Mouse (Mus musculus) A20 (cell line): ENCODE data around the gene Sec16b.
A peak's percentile ranks its signal among the peaks of the same experiment; 100 is the strongest.

Experiments
- DNase-seq: peaks from one replicate; pipeline ENCODE4 v3.0.0-alpha.2; 2011; ENCODE audit warnings: low read depth, low spot score

Sec16b gene

DNA sequence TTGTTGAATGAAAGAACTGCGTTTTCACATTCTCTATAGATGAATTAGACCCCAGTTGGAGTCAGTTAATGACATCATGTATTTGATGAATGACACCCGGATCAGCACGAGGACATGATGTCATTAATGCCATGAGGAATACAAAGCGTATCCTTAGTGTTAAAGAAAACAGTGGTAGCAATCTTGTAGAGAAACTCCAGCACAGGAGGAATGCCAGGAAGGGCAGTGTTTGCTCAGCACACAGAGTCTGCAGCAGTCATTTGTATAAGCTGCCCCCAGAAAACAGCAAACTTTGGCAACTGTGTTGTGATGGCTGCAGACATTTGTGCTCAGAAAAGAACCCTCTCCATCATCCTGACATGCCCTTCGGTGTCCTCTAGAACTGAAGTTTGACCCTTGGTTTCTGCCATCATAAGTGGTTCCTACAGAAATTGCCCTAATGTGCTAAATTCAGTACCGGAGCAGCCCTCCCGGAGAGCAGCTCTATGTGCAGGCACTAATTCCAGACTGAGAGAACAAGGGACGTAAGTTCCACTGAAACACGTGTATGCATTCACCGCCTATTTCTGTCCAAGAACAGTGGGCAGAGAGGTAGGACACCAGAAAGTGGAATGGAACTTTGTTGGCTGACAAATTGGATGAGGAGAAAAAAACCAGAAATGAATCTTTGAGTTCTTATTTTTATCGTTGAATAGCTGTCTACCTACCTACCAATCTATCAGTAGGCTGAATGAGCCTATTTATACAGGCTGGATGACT is 6.3 kb downstream of the Sec16b start:
- no peak for DNase-seq

DNA sequence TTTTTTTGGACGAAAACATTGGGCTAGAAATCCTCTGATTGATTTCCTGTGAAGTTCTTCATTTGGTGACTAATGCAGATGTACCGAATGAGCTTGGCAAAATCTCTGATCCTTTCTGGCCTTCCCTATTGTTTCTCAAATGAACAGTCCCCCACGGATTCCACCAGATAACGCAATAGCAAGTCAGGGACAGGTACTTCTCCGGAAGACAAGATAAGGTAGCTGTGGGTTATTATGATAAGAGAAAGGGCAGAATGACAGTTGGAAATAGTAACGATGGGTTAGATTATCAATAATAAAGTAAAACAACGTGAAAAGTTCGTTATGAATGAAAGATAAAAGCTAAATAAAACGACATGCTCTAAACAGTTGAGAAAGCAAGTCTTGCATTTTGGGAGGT is 7.0 kb downstream of the Sec16b start:
- DNase-seq = no peak

DNA sequence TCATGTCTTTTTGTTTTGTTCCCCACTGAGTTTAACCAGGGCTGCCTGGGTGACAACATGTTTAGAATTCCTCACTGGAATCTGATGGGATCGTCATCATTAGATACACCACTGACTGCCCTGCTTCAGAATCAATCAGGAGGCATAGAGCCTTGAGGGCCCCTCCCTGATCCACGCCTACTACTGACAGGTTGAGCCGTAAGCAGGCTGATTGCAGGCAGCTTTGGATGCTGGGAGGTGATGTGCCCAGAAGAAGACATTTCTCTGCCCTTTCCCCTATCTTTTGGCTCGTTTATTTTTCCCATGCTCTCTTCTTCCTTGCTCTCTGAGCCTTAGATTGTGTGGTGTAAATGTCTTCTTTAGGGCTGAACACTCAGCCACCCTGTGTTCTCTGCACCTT is 7.8 kb downstream of the Sec16b start:
- DNase-seq = no peak

DNA sequence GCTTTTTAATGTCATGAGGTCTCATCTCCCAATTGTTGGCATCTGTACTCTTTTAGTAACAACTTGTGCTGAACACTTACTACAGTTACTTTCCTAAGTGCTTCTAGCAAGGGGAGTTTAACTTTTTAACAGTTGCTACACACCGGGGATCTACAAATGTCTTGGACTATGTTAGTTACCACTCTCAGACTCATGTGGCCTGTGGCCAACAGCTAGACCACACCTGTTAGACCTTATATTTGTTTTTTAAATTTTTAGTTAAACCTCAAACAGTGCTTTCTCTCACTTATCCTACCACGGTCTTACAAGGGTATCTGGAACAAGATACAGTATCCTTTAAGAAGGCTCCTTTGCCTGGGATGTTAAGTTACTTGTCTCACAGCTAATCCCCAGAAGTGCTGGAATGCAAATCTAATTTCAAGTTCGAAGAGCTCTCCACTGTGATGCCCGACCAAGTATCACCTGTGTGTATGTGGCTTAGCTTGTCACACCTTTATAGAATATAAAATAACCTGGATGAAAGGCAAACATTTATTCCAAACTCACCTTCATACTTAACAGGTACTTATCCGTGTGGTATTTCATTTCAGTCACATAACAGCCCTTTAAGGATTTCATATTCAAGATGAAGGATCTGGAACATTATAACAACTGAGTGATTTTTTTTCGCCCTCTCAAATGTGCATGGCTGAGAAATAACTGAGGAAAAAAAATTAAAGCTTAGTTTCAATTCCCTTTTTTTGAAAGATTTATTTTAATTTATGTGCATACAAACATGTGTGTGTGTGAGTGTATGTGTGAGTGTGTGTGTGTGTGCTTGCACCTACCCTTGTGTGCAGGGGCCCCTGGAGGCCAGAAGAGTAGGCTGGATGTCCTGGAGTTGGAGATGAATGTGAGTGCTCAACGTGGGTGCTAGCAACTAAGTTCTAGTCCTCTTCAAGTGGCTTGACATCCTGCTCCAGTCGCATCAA is 10.6 kb downstream of the Sec16b start:
- peak; percentile 68 for DNase-seq

DNA sequence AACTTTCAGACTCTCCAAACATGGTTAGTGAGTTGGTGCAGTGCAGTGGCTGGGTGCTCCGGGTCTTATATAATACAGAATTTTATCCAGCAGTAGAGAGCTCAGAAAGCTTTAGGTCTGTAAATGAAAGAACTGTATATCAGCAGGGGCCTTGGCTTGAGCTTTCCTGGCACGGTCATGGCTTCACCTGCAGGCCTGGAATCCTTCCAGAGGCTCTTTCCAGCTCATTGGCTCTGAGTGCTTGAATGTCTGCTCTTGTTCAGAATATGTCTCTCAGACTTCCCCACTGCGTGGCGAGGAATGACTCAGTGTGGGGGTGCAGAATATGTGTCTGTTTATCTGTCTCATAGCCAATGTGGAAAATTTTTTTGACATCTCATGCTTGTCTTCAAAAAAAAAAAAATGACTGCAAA is 11.6 kb downstream of the Sec16b start:
- DNase-seq = peak; percentile 67

DNA sequence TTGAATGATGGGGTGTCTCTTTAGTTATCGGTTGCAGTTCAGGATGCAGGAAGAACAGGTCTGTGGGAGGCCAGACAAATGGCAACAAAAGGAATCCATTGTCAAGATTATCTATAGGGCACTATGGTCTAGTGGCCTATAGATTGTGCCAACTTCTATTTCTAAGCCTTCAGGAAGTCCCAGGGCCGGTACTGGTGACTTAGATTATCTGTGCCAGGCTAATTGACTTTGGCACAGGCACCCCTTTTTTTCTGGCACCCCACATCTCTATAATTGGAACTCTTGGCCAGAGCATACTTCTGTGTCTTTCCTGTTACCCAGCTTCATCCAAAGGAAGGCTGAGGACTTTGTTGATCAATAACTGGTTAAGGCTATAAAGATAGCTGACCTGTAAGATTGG is 12.9 kb downstream of the Sec16b start:
- no peak for DNase-seq

DNA sequence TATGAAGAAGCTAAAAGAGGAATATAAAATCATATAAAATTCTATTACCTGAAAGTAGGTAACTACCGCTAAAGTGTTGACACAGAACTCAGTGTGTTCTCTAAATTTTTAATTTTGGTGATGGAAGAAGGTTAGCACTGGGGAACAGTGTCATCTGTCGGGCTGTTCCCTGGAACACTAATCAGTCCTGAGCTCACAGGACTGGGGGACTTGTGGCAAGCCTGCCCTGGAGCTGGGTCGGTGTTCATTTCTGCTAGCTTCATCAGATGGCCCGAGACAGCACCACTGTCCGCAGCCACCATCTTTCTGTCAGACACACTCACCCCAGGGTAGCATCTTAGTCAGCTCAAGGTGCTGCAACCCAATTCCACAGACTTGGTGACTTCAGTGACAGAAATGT is 15.8 kb downstream of the Sec16b start:
- no peak for DNase-seq

DNA sequence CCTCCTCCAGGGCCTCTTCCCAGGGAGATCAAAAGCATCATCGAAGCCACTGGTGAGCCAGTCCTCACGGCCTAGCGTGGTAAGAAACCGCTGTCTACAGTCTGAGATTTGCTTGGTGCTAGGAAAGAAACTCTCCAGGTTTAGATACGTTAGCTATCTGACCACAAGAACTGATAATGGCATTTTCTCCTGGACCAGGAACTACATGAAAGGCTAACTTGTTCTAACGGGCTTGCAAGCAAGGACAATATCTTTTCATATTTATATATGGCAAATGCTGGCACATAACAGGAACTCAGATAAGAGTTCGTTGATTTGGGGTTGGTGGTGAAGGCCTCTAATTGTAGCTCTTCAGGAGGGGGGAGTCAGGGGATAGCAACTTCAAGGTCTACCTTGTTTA is 18.2 kb downstream of the Sec16b start:
- no peak for DNase-seq

DNA sequence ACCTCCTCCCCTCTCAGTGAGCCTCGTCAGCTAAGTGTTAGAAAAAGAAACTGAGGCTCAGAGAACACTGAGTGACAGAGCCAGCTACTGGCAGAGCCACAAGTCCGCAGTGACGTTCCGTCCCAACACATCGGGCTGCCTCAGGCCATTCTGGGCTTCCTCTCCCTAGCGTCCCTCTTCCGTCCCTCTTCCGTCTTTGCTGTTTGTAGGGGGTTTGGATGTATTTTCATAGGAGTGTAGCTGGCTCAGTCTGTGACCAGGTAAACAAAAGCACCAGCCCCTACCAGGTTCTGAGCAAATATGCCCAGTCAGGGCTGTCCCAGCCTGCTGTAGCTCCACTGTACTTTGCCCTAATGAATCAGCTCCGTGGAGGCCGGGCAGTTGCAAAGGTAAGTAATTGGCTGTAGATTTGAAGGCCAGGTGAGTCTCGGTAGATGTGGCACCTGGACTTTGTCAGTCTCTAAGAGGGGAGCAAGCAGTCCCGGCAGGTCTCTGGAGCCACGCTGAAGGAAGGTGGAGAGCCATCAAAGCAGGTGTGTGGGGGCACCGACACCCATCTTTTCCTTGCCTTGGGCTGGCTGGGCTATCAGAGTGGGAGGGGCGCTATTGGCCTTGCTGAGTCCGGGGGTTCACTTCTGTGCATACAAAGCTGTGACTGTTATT is 19.3 kb downstream of the Sec16b start:
- no peak for DNase-seq

DNA sequence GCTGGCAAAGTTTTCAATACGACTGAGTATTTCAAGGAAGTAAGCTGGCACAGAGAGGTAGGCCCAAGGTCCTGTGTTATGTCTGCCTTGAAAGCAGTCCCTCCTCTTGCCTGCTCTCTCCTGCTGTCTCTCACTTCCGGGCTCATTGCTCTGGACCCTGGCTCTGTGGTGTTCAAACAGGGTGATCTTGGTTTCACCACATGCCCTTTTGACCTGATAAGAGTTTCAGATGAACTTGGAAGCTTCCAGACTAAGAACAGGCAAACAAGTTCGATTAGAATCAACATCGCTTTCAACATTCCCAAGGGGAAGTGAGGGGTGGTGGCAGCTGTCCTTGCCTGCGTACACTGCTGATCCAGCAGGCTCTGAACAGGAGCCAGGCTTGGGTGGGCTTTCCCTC is 20.1 kb downstream of the Sec16b start:
- no peak for DNase-seq

DNA sequence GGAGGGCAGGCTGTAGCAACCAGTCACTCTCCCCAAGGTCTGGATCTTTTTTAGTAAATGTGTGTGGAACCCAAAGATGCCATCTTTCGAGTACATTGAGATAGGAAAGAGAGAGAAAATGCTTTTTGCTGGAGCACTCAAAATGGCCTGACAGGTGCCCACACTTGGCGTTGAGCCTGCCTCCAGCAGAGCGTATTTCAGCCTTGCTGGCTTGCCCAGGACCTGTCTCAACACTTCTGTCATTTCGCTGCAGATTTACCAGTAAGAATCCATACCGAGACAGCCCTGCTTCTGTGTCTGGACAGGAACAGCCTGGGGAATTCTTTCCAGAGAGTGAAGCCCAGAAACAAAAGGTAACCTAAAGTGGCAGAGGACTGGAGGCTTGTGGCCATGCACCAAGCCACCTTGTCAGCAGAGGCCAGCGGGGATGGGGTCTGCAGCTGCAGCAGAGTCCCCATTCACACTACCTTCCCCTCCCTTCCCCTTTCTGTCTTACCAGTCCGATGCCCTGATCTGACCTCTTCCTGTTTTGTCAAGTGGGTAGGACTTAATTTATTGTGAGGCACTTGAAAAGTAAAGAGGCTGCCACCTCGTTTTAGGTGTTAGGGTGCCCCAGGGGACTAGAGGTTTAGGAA is 26.4 kb downstream of the Sec16b start:
- peak; percentile 71 for DNase-seq

DNA sequence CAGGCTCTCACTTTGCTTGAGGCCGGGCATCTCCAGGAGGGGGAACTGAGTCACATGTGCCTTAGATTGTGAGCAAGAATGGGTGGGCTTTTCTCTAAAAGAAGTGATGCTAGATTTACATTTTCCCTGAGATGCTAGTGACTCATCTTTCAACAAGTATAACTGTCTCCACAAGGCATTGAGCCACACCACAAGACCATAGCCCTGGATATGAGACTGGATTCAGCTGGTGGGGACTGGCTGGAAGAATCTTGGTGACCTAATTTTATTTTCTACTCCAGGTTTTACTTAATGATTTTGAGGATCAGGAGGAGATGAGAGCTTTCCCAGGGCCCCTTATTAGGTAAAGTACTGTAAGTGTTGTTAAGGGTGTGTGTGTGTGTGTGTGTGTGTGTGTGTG is 29.0 kb downstream of the Sec16b start:
- DNase-seq = no peak

DNA sequence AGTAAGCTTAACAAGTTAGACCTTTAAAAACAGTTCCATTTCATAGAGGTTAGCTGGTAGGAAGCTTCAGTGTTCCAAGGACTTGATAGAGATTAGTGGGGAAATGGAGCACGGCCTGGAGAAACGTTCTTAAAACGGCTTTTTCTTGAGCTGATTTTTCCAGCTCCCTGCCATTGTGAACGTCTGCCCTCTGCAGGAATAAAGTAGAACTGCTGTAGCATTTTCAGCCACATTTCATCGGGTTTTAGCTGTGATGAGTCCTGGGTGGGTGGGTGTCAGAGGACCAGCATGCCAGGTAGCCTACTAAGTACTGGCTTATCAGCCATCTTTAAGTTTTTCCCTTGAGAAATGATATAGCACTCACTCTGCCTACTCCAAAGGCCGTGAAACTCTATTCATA is 29.9 kb downstream of the Sec16b start:
- peak; percentile 68 for DNase-seq

DNA sequence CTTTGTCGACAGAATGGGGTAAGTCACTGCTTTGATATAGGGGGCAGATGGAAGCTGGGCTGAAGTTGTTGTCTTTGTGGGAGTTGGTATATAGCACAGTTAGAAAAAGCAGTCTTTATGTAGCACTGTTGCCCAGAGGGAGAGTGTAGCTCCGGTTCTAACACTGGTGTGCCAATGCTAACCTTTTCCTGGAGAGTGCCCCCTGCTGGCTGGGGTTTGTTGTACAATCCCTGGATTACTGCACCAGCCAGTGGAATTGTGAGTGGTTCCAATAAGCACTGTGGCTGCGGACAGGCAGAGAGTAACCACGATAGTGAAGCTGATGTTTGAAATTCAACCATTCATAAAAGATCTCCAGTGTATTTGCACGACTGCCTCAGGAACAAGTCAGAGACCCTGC is 31.1 kb downstream of the Sec16b start:
- DNase-seq = no peak

DNA sequence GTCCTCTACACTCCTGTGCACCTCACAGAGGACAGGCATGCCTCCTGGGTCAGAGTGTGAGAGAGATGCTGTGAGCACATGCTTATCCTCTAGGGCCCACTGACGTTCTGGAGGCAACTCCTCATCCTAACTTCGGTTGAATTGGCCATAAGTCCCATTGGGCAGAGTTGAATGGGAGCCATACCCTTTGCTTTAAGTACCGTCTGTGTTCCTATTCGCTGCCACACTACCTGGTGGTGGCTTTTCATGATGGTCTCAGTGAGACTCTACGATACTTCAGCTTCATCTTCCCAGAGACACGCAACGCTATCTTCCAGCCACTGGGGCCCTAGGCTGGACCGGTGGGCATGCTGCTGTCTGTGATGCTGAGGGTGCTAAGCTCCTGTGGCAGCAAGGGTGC is 38.5 kb downstream of the Sec16b start:
- DNase-seq = no peak

DNA sequence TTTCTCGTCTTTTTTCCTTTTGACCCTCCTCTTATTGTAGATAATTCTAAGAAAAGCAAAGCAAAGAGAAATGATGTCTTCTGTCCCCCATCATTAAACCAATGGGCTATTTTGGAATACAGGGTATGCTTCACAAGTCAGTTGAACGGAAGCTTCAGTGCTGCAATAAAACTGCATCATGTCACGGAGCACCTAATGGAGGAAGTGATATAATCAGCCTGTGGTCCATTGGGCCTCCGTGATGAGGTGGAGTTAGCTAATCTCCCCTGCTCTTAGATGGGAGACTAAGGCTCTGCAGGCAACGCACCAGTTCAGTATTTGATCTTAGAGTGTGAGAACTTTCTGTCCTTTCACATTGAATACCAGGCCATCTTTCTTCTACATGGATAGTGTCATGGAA is 41.1 kb downstream of the Sec16b start:
- no peak for DNase-seq

DNA sequence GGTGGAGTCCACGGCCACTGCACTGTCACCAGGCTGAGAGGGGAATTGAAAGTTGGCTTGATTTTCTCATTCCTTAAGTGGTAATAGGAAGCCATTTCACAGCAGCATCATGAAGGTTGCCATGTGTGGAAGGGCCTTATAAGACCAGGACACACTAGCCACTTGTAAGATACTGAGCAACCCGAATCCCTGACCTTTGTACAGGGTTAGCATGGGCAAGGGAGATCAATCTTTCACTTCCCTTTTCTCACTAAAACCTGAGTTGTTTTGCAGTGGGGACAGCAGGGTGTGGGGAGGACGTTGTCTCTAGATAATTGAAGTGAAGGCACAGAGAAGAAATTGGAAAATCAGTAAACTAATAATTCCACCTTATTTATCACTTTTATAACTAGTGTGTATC is 43.2 kb downstream of the Sec16b start:
- peak; percentile 64 for DNase-seq

DNA sequence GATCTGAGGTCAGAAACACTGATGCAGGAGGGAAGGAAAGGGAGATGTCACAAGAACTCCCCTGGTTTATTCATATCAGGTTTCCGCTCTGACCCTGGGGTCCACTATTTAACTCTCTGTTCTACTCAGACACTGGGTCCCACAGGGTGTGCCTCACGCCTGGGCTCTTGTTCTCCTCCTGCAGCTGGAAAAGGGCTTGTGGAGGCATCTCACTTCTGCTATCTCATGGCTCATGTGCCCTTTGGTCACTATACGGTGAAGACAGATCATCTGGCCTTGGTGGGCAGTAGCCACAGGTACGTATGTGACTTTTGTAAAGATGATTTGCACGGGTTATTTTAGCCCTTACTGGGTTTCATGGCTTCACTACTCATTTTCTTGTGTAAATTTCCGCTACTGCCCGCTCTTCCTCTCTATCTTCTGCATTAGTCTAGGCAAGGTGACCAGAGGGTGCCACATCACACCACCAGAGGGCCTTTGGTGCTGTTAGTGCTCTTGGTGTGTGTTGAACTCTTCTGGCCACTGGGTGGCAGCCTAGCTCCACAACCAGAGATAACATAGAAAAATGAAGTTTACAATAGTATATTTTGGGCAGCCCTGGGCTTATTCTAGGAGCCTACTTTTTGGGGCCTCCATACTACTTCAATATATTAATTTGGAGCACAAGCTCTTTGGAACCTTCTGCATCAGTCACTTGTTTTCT is 46.4 kb downstream of the Sec16b start:
- peak; percentile 75 for DNase-seq

DNA sequence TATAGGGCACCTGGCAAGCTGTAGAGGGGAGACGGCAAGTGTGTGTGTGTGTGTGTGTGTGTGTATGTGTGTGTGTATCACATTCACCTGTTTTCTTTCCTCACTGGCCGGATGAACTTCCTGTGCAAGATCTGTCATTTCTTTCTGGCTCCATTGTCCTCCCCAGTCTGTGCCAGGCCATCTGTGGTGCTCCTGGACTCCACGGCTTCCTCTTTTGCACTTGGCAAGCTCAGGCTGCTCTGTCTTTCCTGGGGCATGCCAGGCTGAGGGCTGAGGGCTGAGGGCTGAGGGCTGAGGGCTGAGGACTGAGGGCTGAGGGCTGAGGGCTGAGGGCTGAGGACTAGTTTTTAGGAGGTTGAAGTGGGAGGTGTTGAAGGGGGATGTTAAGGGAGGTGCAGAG is 47.6 kb downstream of the Sec16b start:
- DNase-seq = no peak

DNA sequence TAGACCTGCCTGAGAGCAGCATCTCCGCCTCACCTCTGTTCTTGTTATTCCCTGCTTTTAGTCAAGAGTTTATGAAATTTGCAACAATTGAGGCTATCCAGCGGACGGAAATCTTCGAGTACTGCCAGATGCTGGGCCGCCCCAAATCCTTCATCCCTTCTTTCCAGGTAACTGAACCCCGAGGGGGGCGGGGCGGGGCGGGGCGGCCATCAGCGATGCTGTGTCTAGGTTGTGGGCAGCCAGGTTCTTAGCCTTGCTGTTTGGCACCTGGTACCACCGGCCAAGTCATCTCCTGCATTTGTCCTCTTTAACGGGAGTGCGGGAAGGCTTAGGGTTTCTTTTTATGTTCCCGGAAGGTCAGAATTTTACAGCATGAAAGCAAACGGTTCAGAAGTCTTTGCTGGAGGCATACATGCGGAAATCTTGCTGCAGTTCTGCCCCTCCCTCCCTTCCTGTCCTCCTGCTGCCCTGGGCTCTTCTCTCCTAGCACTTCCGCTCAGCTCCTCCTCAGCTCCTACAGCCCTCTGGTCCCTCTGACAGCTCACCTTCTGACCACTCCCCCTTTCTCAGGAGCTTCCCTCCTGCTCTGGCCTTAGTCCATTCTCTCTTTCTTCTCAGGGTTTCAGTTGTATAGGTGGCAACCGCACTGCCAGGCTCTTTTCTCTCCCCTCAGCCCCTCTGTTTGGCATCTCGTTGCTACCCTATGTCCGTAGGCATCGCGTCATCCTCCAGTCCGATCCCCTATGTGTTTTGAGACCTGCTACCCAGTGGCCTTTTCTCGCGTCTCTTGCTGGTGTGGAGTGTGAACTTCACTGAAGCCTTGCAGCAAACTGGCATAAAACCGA is 48.4 kb downstream of the Sec16b start:
- DNase-seq = no peak
